ENCODE assay signal across 18 mouse cellular contexts in genomic region chr6:86800467-86800866, GRCm38 (mm10).
DNase-seq lines count a peak whose midpoint lies in the region; ATAC-seq lines count a peak whose summit lies in the region.
"Had no signal": no experiment of that assay in that cellular context is flagged by ENCODE, and none has a peak within 500 bp of the region (broad histone marks: within the 10 kb centered on the region; RNA-seq: fewer than 3 reads in every experiment).

No protein-coding gene starts in this region.

- ATAC-seq in frontal cortex, adult (ENCODE audit: low TSS enrichment) = peak; percentile 52; the same call in 1 of the 2 replicates
- ATAC-seq: activated CD4-positive, CD25-positive, alpha-beta regulatory T cell, adult 4 months; CD4-positive, CD25-positive, alpha-beta regulatory T cell, adult 4 months; Patski had no signal

- no peak for DNase-seq in frontal cortex, postnatal 36 days (ENCODE audit: low spot score in 2 of 2)
- peak; percentile 53 for DNase-seq in brain, adult 2 months (ENCODE audit: low read depth, low spot score)
- DNase-seq in retina, embryonic 14.5 days (ENCODE audit: low spot score) = no peak
- DNase-seq: adrenal gland, adult 2 months; adrenal gland, adult 8-10 months; adrenal gland, postnatal 10 days; adrenal gland, postnatal 14 days; adrenal gland, postnatal 25 days; adrenal gland, postnatal 36 days; B cell, adult 2 months; cerebellum, adult 11 months; cerebellum, adult 11-12 months; cerebellum, adult 18-20 months; cerebellum, adult 2 months had no signal
